Mouse (Mus musculus): Measurements from ENCODE around the gene Vmn2r34.
"Not testable (repeated sequence)": the region's sequence is repeated elsewhere in the genome, so short reads cannot be mapped to it uniquely, and the experiment has no call there.

The Vmn2r34 gene

GRCm38 (mm10) chr7:7689413-7689812 is at the start of gene Vmn2r34:
Vmn2r34 (minus strand) TSS chr7:7689513.
- not testable (repeated sequence) for DNase-seq (ENCODE audit: low read depth, low spot score)

- DNase-seq (ENCODE audit: low read depth, low spot score): not testable (repeated sequence)
Observed at GRCm38 (mm10) chr7:7674032-7674431, 15.3 kb downstream of the Vmn2r34 start.
